8 mouse cellular contexts compared by ENCODE assay signal in the genomic region with DNA sequence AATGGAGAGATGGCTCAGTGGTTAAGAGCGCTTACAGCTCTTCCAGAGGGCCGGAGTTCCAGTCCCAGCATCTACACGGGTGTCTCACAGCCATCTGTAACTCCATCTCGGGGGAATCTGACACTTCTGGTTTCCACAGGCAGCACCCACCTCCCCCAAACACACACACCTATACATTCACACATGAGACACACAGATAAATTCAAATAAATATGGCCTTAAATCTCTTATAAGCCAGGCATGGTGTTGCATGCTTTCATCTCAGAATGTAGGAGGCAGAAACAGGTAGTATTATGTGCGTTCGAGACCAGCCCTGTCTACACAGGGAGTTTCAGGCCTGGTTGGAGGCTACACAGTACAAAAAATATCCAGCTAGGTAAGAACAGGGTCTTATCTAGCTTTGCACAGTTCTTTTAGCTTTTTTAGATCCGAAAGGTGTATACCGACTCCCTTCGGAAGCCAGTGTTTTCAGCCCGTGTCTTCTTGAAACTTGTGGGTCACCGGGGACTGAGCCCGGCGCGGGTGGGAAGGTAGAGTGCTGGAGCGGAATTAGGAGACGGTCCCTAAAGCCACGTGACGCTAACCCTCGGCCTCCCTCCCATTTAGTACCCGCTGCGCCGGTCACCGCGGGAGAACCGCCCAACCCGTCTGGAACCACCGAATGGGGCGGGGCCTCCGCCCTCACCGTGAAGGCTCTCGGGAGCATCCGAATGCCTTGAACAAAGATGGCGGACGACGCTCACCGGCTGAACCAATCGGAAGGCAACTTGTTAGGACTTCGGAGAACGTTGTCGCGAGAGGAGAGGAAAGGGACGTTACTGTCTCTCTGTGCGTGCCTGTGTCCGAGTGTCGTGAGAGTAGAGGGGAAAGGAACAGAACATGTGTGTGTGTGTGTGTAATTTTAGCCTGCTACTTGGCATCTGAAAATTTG. TPM values are rescaled to one million over a fixed set of nuclear protein-coding genes. Genes with fewer than 3 reads are reported as not detected.
A peak's percentile ranks its signal among the peaks of the same experiment; 100 is the strongest.
DNase-seq lines count a peak whose midpoint lies in the region; ATAC-seq and TF ChIP-seq lines count a peak whose summit lies in the region.

No protein-coding gene starts in this region.

- no peaks in the 10 kb centered on the region for H3K9me3 ChIP-seq in hindbrain, embryonic 10.5 days
- no peaks in the 10 kb centered on the region for H3K9me3 ChIP-seq in lung, postnatal 0 days (ENCODE audit: low read length)

- TF ChIP-seq EP300 in lung, postnatal 0 days (IDR thresholded peaks at IDR 0.05), result peak; percentile 30; the same call in 1 of the 2 replicates

- H3K4me1 ChIP-seq in hindbrain, embryonic 10.5 days (replicated peaks), result peaks cover 35% of the 10 kb centered on the region
- H3K4me1 ChIP-seq in lung, postnatal 0 days (ENCODE audit: insufficient read depth, low read depth, low read length), result peaks cover 12% of the 10 kb centered on the region; the same call in 1 of the 2 replicates

- no peaks in the 10 kb centered on the region for H3K27me3 ChIP-seq in hindbrain, embryonic 10.5 days (ENCODE audit: insufficient read depth, poor library complexity, severe bottlenecking)
- no peaks in the 10 kb centered on the region for H3K27me3 ChIP-seq in lung, postnatal 0 days (replicated peaks; ENCODE audit: insufficient read depth, low read length)

- peak overlapping the region; percentile 94 for H3K27ac ChIP-seq in hindbrain, embryonic 10.5 days
- H3K27ac ChIP-seq in lung, postnatal 0 days (ENCODE audit: low read length), result peak overlapping the region; percentile 65

- TF ChIP-seq CTCF in lung, postnatal 0 days (IDR thresholded peaks at IDR 0.05), result no peak

- peak; percentile 84 for ATAC-seq in frontal cortex, adult (ENCODE audit: low TSS enrichment)
- peak; percentile 98 for ATAC-seq in lung, postnatal 0 days

- H3K9ac ChIP-seq in lung, postnatal 0 days (replicated peaks; ENCODE audit: low read depth), result peak overlapping the region; percentile 54

- peak; percentile 100 for DNase-seq in MN1 (ENCODE audit: low spot score)
- peak; percentile 99 for DNase-seq in cerebellum, adult 9-10 months
- DNase-seq in hindbrain, embryonic 10.5 days (ENCODE audit: low spot score), result peak; percentile 98
- peak; percentile 99 for DNase-seq in layer of hippocampus, adult 9-11 months
- DNase-seq in lung, postnatal 0 days (ENCODE audit: low spot score), result peak; percentile 99
- DNase-seq in ovary, postnatal 14 days (ENCODE audit: low spot score), result peak; percentile 92
- peak; percentile 95 for DNase-seq in thymus, postnatal 14 days

- H3K4me3 ChIP-seq in hindbrain, embryonic 10.5 days, result peak overlapping the region; percentile 70
- H3K4me3 ChIP-seq in lung, postnatal 0 days (ENCODE audit: low read depth, low read length), result peak overlapping the region; percentile 29

- H3K36me3 ChIP-seq in hindbrain, embryonic 10.5 days, result peaks cover 20% of the 10 kb centered on the region
- no peaks in the 10 kb centered on the region for H3K36me3 ChIP-seq in lung, postnatal 0 days (ENCODE audit: insufficient read depth, low read length)

- 3% methylated on average over 45 of the region's 45 CpGs for WGBS in hindbrain, embryonic 10.5 days
- 3% methylated on average over 45 of the region's 45 CpGs for WGBS in lung, postnatal 0 days

- H3K4me2 ChIP-seq in lung, postnatal 0 days (replicated peaks; ENCODE audit: low read depth, low read length), result peak overlapping the region; percentile 63

RNA-seq across cellular contexts. Expression of a gene that starts 1.1 kb away (rescaled TPM):
- polyA plus RNA-seq in hindbrain, embryonic 10.5 days (2016; fragmentation: Nextera tagmentation; extraction: Ambion mirVana), result 8.7 and 9.9 TPM in 2 replicates
- 6.4 and 6.5 TPM in 2 replicates for polyA plus RNA-seq in lung, postnatal 0 days (2015; fragmentation: Nextera tagmentation; extraction: Ambion mirVana)

RNA-seq across cellular contexts. Expression of a gene that starts 26.9 kb away (rescaled TPM):
- polyA plus RNA-seq in hindbrain, embryonic 10.5 days (2016; fragmentation: Nextera tagmentation; extraction: Ambion mirVana), result 2.6 and 3.0 TPM in 2 replicates
- polyA plus RNA-seq in lung, postnatal 0 days (2015; fragmentation: Nextera tagmentation; extraction: Ambion mirVana), result 6.5 and 7.6 TPM in 2 replicates

RNA-seq across cellular contexts. Expression of a gene that starts 31.7 kb away (rescaled TPM):
- not detected in 2 replicates for polyA plus RNA-seq in hindbrain, embryonic 10.5 days (2016; fragmentation: Nextera tagmentation; extraction: Ambion mirVana)
- 529 and 716 TPM in 2 replicates for polyA plus RNA-seq in lung, postnatal 0 days (2015; fragmentation: Nextera tagmentation; extraction: Ambion mirVana)

RNA-seq across cellular contexts. Expression of a gene that starts 38.7 kb away (rescaled TPM):
- polyA plus RNA-seq in hindbrain, embryonic 10.5 days (2016; fragmentation: Nextera tagmentation; extraction: Ambion mirVana), result 22.0 and 25.8 TPM in 2 replicates
- 57.8 and 59.0 TPM in 2 replicates for polyA plus RNA-seq in lung, postnatal 0 days (2015; fragmentation: Nextera tagmentation; extraction: Ambion mirVana)

Comparison
In these comparisons a context has a peak if more than half of its experiments do, and no peak if none do; other contexts are left out.
1. Peak in every context shown above with its lines: DNase-seq, ATAC-seq, H3K4me3 ChIP-seq and H3K27ac ChIP-seq.
2. RNA of a gene that starts 31.7 kb away (polyA plus RNA-seq): 529 to 716 TPM in lung, postnatal 0 days; not detected in hindbrain, embryonic 10.5 days; every median in the first group is over 100 times any median in the second.